Comparison of ENCODE assay signal across 10 mouse cellular contexts in the genomic region with DNA sequence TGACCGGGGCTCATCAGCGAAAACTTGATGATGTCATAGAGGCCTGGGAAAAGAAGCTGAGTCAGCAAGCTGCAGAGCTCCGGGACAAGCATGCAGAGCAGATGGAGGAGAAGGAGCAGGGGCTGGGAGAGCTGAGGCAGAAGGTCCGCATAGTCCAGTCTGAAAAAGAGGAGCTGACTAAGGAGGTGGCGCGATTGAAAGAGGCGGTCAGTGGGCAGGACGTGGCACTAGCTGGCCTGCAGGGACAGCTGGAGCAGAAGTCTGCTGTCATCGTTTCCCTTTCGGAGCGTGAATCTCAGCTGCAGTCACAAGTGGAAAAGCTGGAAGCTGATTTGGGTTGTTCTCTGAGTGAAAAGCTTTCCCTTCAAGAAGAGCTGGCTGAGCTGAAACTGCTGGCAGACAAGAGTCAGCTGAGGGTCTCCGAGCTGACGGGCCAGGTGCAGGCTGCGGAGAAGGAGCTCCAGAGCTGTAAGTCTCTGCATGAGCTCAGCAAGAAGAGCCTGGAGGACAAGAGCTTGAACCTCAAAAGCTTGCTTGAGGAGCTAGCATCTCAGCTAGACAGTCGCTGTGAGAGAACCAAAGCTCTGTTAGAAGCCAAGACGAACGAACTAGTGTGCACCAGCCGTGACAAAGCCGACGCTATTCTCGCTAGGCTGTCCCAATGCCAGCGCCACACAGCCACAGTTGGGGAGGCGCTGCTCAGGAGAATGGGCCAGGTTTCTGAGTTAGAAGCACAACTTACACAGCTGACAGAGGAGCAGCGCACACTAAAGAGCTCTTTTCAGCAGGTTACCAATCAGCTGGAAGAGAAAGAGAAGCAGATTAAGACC. TPM values are rescaled to one million over a fixed set of nuclear protein-coding genes. Genes with fewer than 3 reads are reported as not detected.
DNase-seq lines count a peak whose midpoint lies in the region; ATAC-seq and TF ChIP-seq lines count a peak whose summit lies in the region.
"Had no signal": no experiment of that assay in that cellular context is flagged by ENCODE, and none has a peak within 500 bp of the region (broad histone marks: within the 10 kb centered on the region; RNA-seq: fewer than 3 reads in every experiment).

No protein-coding gene starts in this region.

- no peak overlapping the region for H3K4me3 ChIP-seq in intestine, embryonic 14.5 days (ENCODE audit: low read depth, low read length)
- no peak overlapping the region for H3K4me3 ChIP-seq in intestine, postnatal 0 days (ENCODE audit: low read depth, low read length)
- no peak overlapping the region for H3K4me3 ChIP-seq in midbrain, embryonic 13.5 days (replicated peaks)
- H3K4me3 ChIP-seq: megakaryocyte, embryonic 14.5 days had no signal

- 84% methylated on average over 24 of the region's 24 CpGs for WGBS in intestine, embryonic 14.5 days
- 83% methylated on average over 24 of the region's 24 CpGs for WGBS in intestine, postnatal 0 days
- WGBS in midbrain, embryonic 13.5 days, result 75% methylated on average over 24 of the region's 24 CpGs

- H3K4me1 ChIP-seq in intestine, embryonic 14.5 days (replicated peaks; ENCODE audit: control insufficient read depth, insufficient read depth, low read length), result no peaks in the 10 kb centered on the region
- no peaks in the 10 kb centered on the region for H3K4me1 ChIP-seq in intestine, postnatal 0 days (replicated peaks; ENCODE audit: control insufficient read depth, insufficient read depth, low read length)
- no peaks in the 10 kb centered on the region for H3K4me1 ChIP-seq in midbrain, embryonic 13.5 days (replicated peaks)

- DNase-seq in intestine, embryonic 14.5 days (ENCODE audit: low spot score), result peak; percentile 51
- DNase-seq in frontal cortex, postnatal 14 days (ENCODE audit: low spot score in 2 of 2), result peak; percentile 29 to 46
- peak; percentile 40 to 49 for DNase-seq in layer of hippocampus, adult 8-10 months (ENCODE audit: low spot score in 2 of 2)
- DNase-seq in lung, postnatal 14 days, result peak; percentile 16
- DNase-seq in thymus, postnatal 4 days, result no peak
- no peak for DNase-seq in adrenal gland, postnatal 25 days

- no peak overlapping the region for H3K4me2 ChIP-seq in intestine, embryonic 14.5 days (ENCODE audit: low read length)
- H3K4me2 ChIP-seq in intestine, postnatal 0 days (replicated peaks; ENCODE audit: low read depth), result no peak overlapping the region
- no peak overlapping the region for H3K4me2 ChIP-seq in midbrain, embryonic 13.5 days (replicated peaks)

- H3K9ac ChIP-seq in intestine, embryonic 14.5 days (ENCODE audit: low read length), result no peak overlapping the region
- no peak overlapping the region for H3K9ac ChIP-seq in intestine, postnatal 0 days (ENCODE audit: low read depth, low read length)
- no peak overlapping the region for H3K9ac ChIP-seq in midbrain, embryonic 13.5 days (replicated peaks)

- no peaks in the 10 kb centered on the region for H3K27me3 ChIP-seq in intestine, embryonic 14.5 days (replicated peaks; ENCODE audit: control insufficient read depth, insufficient read depth, low read length)
- H3K27me3 ChIP-seq in intestine, postnatal 0 days (replicated peaks; ENCODE audit: control insufficient read depth, insufficient read depth, low read length), result no peaks in the 10 kb centered on the region
- H3K27me3 ChIP-seq in midbrain, embryonic 13.5 days, result no peaks in the 10 kb centered on the region
- H3K27me3 ChIP-seq: megakaryocyte, embryonic 14.5 days; Patski had no signal

- H3K9me3 ChIP-seq in intestine, embryonic 14.5 days (ENCODE audit: control insufficient read depth, low read length), result no peaks in the 10 kb centered on the region
- H3K9me3 ChIP-seq in intestine, postnatal 0 days (ENCODE audit: control insufficient read depth), result no peaks in the 10 kb centered on the region
- H3K9me3 ChIP-seq in midbrain, embryonic 13.5 days, result no peaks in the 10 kb centered on the region
- H3K9me3 ChIP-seq: megakaryocyte, embryonic 14.5 days had no signal

- no peak overlapping the region for H3K27ac ChIP-seq in intestine, embryonic 14.5 days (ENCODE audit: low read depth)
- no peak overlapping the region for H3K27ac ChIP-seq in intestine, postnatal 0 days (ENCODE audit: low read depth, low read length)
- H3K27ac ChIP-seq in midbrain, embryonic 13.5 days, result no peak overlapping the region

- TF ChIP-seq CTCF in intestine, postnatal 0 days (IDR thresholded peaks at IDR 0.05; ENCODE audit: low read depth), result no peak

- peaks cover 90% of the 10 kb centered on the region for H3K36me3 ChIP-seq in intestine, embryonic 14.5 days (ENCODE audit: control insufficient read depth, insufficient read depth, low read length)
- H3K36me3 ChIP-seq in intestine, postnatal 0 days (ENCODE audit: control insufficient read depth, insufficient read depth), result peaks cover 92% of the 10 kb centered on the region
- H3K36me3 ChIP-seq in midbrain, embryonic 13.5 days, result peaks cover 88% of the 10 kb centered on the region

- ATAC-seq in intestine, embryonic 14.5 days (replicated peaks; ENCODE audit: low FRiP score, low TSS enrichment, low read depth), result no peak
- ATAC-seq in intestine, postnatal 0 days, result no peak
- no peak for ATAC-seq in midbrain, embryonic 13.5 days
- ATAC-seq: Patski had no signal

RNA-seq across cellular contexts. Expression of gene Itga9, which starts 49.3 kb away (rescaled TPM):
- polyA plus RNA-seq in intestine, embryonic 14.5 days (2014; fragmentation: Nextera tagmentation; extraction: Ambion mirVana), result 9.5 and 12.6 TPM in 2 replicates
- polyA plus RNA-seq in intestine, postnatal 0 days (2015; fragmentation: Nextera tagmentation; extraction: Ambion mirVana), result 5.9 and 6.2 TPM in 2 replicates
- 1 to 10 TPM; 4.7 to 5.8 (median 5.1) TPM for total RNA-seq in layer of hippocampus, adult 8-10 months (2022)
- total RNA-seq in adrenal gland, postnatal 25 days (2021), result 70.2 and 81.0 TPM in 2 replicates
- 0.98 and 1.4 TPM in 2 replicates for polyA plus RNA-seq in midbrain, embryonic 13.5 days (2015; fragmentation: Nextera tagmentation; extraction: Ambion mirVana)

RNA-seq across cellular contexts. Expression of gene Golga4, which starts 51.1 kb away (rescaled TPM):
- 59.5 and 64.3 TPM in 2 replicates for polyA plus RNA-seq in intestine, embryonic 14.5 days (2014; fragmentation: Nextera tagmentation; extraction: Ambion mirVana)
- polyA plus RNA-seq in intestine, postnatal 0 days (2015; fragmentation: Nextera tagmentation; extraction: Ambion mirVana), result 52.5 and 57.4 TPM in 2 replicates
- total RNA-seq in layer of hippocampus, adult 8-10 months (2022), result 100 to 1,000 TPM in 1 of 4 experiments, 10 to 100 TPM in 3; 89.7 to 102 (median 93.2) TPM
- 119 and 150 TPM in 2 replicates for total RNA-seq in adrenal gland, postnatal 25 days (2021)
- 52.6 and 56.5 TPM in 2 replicates for polyA plus RNA-seq in midbrain, embryonic 13.5 days (2015; fragmentation: Nextera tagmentation; extraction: Ambion mirVana)

Comparison
In these comparisons a context has a peak if more than half of its experiments do, and no peak if none do; other contexts are left out.
1. DNase-seq: peak in intestine, embryonic 14.5 days (single experiment), frontal cortex, postnatal 14 days (2 of 2), layer of hippocampus, adult 8-10 months (2 of 2) and lung, postnatal 14 days (single experiment); none in thymus, postnatal 4 days (single experiment) and adrenal gland, postnatal 25 days (single experiment).